Mouse (Mus musculus): ENCODE measurements around the gene Adam30. TPM values are rescaled to one million over a fixed set of nuclear protein-coding genes. Genes with fewer than 3 reads are reported as not detected.

Adam30 gene
- polyA plus RNA-seq, 1 experiment from 2014 or later, result not detected

DNA sequence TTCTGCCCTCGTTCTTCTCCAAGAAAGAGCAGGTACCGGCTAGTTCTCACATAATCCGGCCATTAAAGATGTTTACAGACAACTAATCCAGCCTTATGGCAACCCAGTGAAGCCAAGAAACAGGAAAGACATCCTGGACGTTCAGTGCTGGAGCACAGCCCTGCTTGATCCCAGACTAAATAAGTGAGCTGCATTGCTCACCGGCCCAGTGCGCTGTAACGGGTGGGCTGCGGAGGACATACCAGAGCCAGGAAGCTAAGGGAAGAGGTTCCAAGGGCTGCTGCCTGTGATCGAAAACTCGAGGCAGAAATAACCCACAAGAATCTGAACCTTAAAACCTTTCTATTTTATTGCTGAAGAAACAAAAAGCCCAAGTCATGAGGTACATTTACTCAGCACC, 50.4 kb downstream of the Adam30 start:
- Histone ChIP-seq H3K4me1 (ENCODE audit: control insufficient read depth in 2 of 2, insufficient read depth in 2 of 2, low read length in 2 of 2) (no peaks in the 10 kb centered on the region; a peak in 1 of 4 replicates), H3K4me2 (ENCODE audit: low read length) (no peak overlapping the region), H3K4me3 (ENCODE audit: control insufficient read depth in 1 of 2, insufficient read depth in 1 of 2, low read depth in 1 of 2, low read length in 2 of 2) (no peak overlapping the region), H3K9ac (ENCODE audit: low read length) (no peak overlapping the region), H3K27me3 (ENCODE audit: control insufficient read depth, insufficient read depth, low read length) (no peaks in the 10 kb centered on the region), H3K9me3 (ENCODE audit: control insufficient read depth, low read length) (no peaks in the 10 kb centered on the region), H3K27ac (replicated peaks in 1 of 2; ENCODE audit: control insufficient read depth in 1 of 2, insufficient read depth in 1 of 2, low read depth in 2 of 2, low read length in 2 of 2) (no peak overlapping the region), H3K36me3 (ENCODE audit: control insufficient read depth, insufficient read depth, low read length) (no peaks in the 10 kb centered on the region)
- 63% methylated on average over 10 of the region's 10 CpGs for WGBS
- ATAC-seq (ENCODE audit: insufficient number of reproducible peaks, insufficient read depth, low FRiP score, low read depth), result no peak

GRCm38 (mm10) chr3:98211301-98212081, 51.1 kb downstream of the Adam30 start:
- WGBS, result 75% methylated on average over 7 of the region's 7 CpGs
- Histone ChIP-seq H3K36me3 (ENCODE audit: control insufficient read depth, insufficient read depth, low read length) (no peaks in the 10 kb centered on the region), H3K9ac (ENCODE audit: low read length) (no peak overlapping the region), H3K4me3 (ENCODE audit: control insufficient read depth in 1 of 2, insufficient read depth in 1 of 2, low read depth in 1 of 2, low read length in 2 of 2) (no peak overlapping the region), H3K4me2 (ENCODE audit: low read length) (no peak overlapping the region), H3K4me1 (ENCODE audit: control insufficient read depth in 2 of 2, insufficient read depth in 2 of 2, low read length in 2 of 2) (no peaks in the 10 kb centered on the region; a peak in 1 of 4 replicates), H3K27ac (replicated peaks in 1 of 2; ENCODE audit: control insufficient read depth in 1 of 2, insufficient read depth in 1 of 2, low read depth in 2 of 2, low read length in 2 of 2) (no peak overlapping the region), H3K27me3 (ENCODE audit: control insufficient read depth, insufficient read depth, low read length) (no peaks in the 10 kb centered on the region), H3K9me3 (ENCODE audit: control insufficient read depth, low read length) (no peaks in the 10 kb centered on the region)
- no peak for ATAC-seq (ENCODE audit: insufficient number of reproducible peaks, insufficient read depth, low FRiP score, low read depth)

Other genes starting within 250 kb of the Adam30 start
- 12.2 and 14.5 TPM in 2 replicates for gene Notch2, start 147.1 kb upstream of the Adam30 start, polyA plus RNA-seq (2014; fragmentation: Nextera tagmentation; extraction: Ambion mirVana)
- 0.20 TPM in 1 of 2 replicates, not detected in the other for gene Reg4, start 61.5 kb downstream of the Adam30 start, polyA plus RNA-seq (2014; fragmentation: Nextera tagmentation; extraction: Ambion mirVana)
- 12.4 and 14.0 TPM in 2 replicates for gene Hmgcs2, start 119.8 kb downstream of the Adam30 start, polyA plus RNA-seq (2014; fragmentation: Nextera tagmentation; extraction: Ambion mirVana)
- gene Phgdh, start 179.4 kb downstream of the Adam30 start, polyA plus RNA-seq (2014; fragmentation: Nextera tagmentation; extraction: Ambion mirVana), result 74.7 and 88.4 TPM in 2 replicates
- 11.1 and 13.3 TPM in 2 replicates for gene Zfp697, start 221.8 kb downstream of the Adam30 start, polyA plus RNA-seq (2014; fragmentation: Nextera tagmentation; extraction: Ambion mirVana)

All from heart, embryonic 14.5 days (tissue).